Mouse (Mus musculus) heart, embryonic 16.5 days (tissue): ENCODE measurements around the gene Wwox. TPM values are rescaled to one million over a fixed set of nuclear protein-coding genes. Genes with fewer than 3 reads are reported as not detected.

Source experiments
- ATAC-seq: fragments of 200-750 bp; cut with Nextera tagmentation; replicated peaks from 2 replicates; pipeline ENCODE4 v1.8.0; 2017; ENCODE audit warnings: moderate number of reproducible peaks; ENCODE audit not compliant: insufficient read depth, low FRiP score; ENCODE audit errors: extremely low read depth
- H3K27ac ChIP-seq: fragments of 300-500 bp; sonication (generic); 2 replicates; pipeline ENCODE4 v1.5.1; 2014; ENCODE audit warnings: mild to moderate bottlenecking, low read length, control low read depth, moderate library complexity
- H3K27me3 ChIP-seq: fragments of 300-500 bp; sonication (generic); 2 replicates; pipeline ENCODE4 v1.6.1; 2014; ENCODE audit warnings: low read length, mixed read lengths; ENCODE audit not compliant: control insufficient read depth, insufficient read depth
- H3K36me3 ChIP-seq: fragments of 300-500 bp; sonication (generic); 2 replicates; pipeline ENCODE4 v1.6.1; 2014; ENCODE audit not compliant: control insufficient read depth, insufficient read depth
- H3K4me1 ChIP-seq: fragments of 300-500 bp; sonication (generic); 2 replicates; pipeline ENCODE4 v1.6.1; 2014; ENCODE audit warnings: low read length, mixed read lengths; ENCODE audit not compliant: control insufficient read depth, insufficient read depth
- H3K4me2 ChIP-seq: fragments of 300-500 bp; sonication (generic); 2 replicates; pipeline ENCODE4 v1.6.1; 2014; ENCODE audit warnings: low read depth, mild to moderate bottlenecking, control low read depth, low read length
- H3K4me3 ChIP-seq: fragments of 300-500 bp; sonication (generic); 2 replicates; pipeline ENCODE4 v1.5.1; 2014; ENCODE audit warnings: mild to moderate bottlenecking, control low read depth, low read length
- H3K9ac ChIP-seq: fragments of 300-500 bp; sonication (generic); 2 replicates; pipeline ENCODE4 v1.6.1; 2014; ENCODE audit warnings: low read length, control low read depth
- H3K9me3 ChIP-seq: fragments of 300-500 bp; sonication (generic); replicated peaks from 2 replicates; pipeline ENCODE4 v1.6.1; 2016; ENCODE audit warnings: low read length; ENCODE audit not compliant: control insufficient read depth
- WGBS: fragments of 180-500 bp; shearing (Covaris S2); extraction: QIAGEN DNeasy Blood & Tissue Kit; methylation state at CpG from one replicate; pipeline ENCODE4 v1.1.7; 2014; 5-methylcytosine and 5-hydroxymethylcytosine counted together
- polyA plus RNA-seq: library from polyadenylated mRNA; unstranded; fragments of >200 nt; fragmentation: Nextera tagmentation; extraction: Ambion mirVana; gene quantifications from 2 replicates; pipeline ENCODE4 v1.2.1, GENCODE M21; 2015

Gene Wwox
- polyA plus RNA-seq, 1 experiment from 2014 or later = 12.8 TPM

DNA sequence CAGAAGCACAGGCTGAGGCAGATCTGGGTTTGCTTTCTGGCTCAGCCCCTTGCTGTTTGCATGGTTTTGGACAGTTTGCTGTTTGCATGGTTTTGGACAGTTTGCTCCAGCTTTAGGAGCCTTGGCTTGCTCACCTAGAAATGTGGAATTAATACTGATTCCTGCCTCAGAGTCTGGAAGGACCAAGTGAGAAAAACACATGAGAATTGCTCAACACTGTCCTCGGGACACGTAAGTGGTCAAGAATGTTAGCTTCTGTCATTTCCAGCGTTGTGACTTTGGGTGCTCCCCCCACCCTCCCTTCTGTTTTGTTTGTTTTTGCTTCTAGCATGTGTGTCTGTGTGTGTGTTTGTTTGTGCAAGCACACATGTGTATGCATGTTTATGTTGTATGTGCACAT lies 172.6 kb downstream of the Wwox start:
- H3K9ac ChIP-seq = no peak overlapping the region
- no peak overlapping the region for H3K4me3 ChIP-seq
- no peak overlapping the region for H3K27ac ChIP-seq
- no peaks in the 10 kb centered on the region for H3K36me3 ChIP-seq
- no peaks in the 10 kb centered on the region for H3K9me3 ChIP-seq
- WGBS = 83% methylated on average over 3 of the region's 3 CpGs
- no peaks in the 10 kb centered on the region for H3K4me1 ChIP-seq
- H3K4me2 ChIP-seq = no peak overlapping the region
- no peaks in the 10 kb centered on the region for H3K27me3 ChIP-seq
- ATAC-seq = no peak

DNA sequence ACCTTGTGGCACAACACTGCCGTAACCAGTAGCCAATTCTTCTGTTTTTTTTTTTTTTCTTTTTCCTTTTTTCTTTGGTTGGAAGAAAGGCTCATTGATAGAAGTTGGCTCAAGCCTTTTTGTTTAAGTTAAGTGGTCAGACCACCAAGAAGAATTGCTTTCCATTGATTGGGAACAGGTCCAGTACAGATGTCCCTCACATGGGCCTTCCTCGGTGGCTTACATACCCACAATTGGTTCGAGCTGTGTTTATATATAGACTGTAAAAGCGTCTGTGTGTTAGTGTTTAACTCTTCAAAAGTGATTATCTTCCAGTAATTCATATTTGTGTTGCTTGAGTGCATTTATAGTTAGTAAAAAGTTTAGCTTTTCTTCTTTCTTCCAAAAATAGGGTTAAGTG lies 176.0 kb downstream of the Wwox start:
- H3K27me3 ChIP-seq = no peaks in the 10 kb centered on the region
- H3K4me2 ChIP-seq = no peak overlapping the region
- no peak for ATAC-seq
- no peak overlapping the region for H3K4me3 ChIP-seq
- no peak overlapping the region for H3K9ac ChIP-seq
- no peak overlapping the region for H3K27ac ChIP-seq
- peaks cover 3% of the 10 kb centered on the region for H3K4me1 ChIP-seq
- no peaks in the 10 kb centered on the region for H3K36me3 ChIP-seq
- no peaks in the 10 kb centered on the region for H3K9me3 ChIP-seq
- 73% methylated on average over 4 of the region's 4 CpGs for WGBS

DNA sequence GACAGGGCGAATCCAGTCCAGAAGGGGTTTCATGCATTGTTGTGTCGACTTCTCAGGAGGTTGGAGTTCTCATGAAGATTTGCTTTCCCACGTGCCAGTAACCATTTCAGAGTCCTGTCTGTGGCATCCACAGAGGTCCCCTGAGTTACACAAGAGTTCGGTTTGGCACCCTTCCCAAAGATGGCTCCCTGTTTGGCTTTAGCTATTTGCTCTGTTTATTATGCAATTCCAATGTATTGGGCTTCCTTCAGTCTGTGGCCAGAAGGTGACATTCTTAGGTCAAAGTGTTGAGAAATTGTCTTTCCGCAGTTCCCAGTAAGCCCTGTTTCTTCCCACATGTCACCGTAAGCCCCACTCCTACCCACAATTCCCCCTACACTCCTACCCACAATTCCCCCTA lies 176.5 kb downstream of the Wwox start:
- ATAC-seq = no peak
- Histone ChIP-seq H3K9me3 (no peaks in the 10 kb centered on the region), H3K27me3 (no peaks in the 10 kb centered on the region), H3K4me1 (peaks cover 3% of the 10 kb centered on the region), H3K36me3 (no peaks in the 10 kb centered on the region), H3K4me3 (no peak overlapping the region), H3K9ac (no peak overlapping the region), H3K4me2 (no peak overlapping the region), H3K27ac (no peak overlapping the region)
- WGBS = 81% methylated on average over 6 of the region's 6 CpGs

- no peaks in the 10 kb centered on the region for H3K36me3 ChIP-seq
- WGBS = 28% methylated on average over 9 of the region's 9 CpGs
- no peaks in the 10 kb centered on the region for H3K9me3 ChIP-seq
- no peak; the same call in 1 of the 2 replicates for ATAC-seq
- H3K9ac ChIP-seq = no peak overlapping the region
- no peaks in the 10 kb centered on the region for H3K27me3 ChIP-seq
- no peak overlapping the region for H3K4me3 ChIP-seq
- H3K4me1 ChIP-seq = peaks cover 3% of the 10 kb centered on the region
- H3K27ac ChIP-seq = no peak overlapping the region
- H3K4me2 ChIP-seq = no peak overlapping the region; the same call in 1 of the 2 replicates
Observed at GRCm38 (mm10) chr8:114618908-114619508, 179.6 kb downstream of the Wwox start.

DNA sequence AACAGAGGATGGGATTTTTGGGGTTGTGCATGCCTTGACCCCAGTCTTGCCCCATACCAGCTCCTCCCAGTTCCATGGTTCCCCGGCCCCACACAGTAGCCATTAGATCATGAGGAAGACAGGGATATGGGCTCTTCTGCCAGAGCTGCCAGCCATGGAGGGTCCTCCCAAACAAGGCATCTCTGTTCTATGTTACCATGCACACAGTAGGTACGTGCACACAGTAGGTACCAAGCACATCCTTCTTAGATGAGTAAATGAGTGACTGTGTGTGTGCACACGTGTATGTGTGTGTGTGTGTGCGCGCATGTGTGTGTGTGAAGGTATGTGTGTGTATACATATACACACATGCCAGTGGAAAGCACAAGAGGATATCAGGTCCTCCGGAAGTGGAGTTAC lies 185.9 kb downstream of the Wwox start:
- ATAC-seq = no peak
- Histone ChIP-seq H3K9ac (no peak overlapping the region), H3K9me3 (no peaks in the 10 kb centered on the region), H3K27me3 (no peaks in the 10 kb centered on the region), H3K4me2 (no peak overlapping the region), H3K4me3 (no peak overlapping the region), H3K36me3 (no peaks in the 10 kb centered on the region), H3K27ac (no peak overlapping the region), H3K4me1 (no peaks in the 10 kb centered on the region)
- 90% methylated on average over 6 of the region's 6 CpGs for WGBS

GRCm38 (mm10) chr8:114626897-114627296 lies 187.4 kb downstream of the Wwox start:
- WGBS = 85% methylated on average over 9 of the region's 9 CpGs
- H3K36me3 ChIP-seq = no peaks in the 10 kb centered on the region
- H3K27me3 ChIP-seq = no peaks in the 10 kb centered on the region
- H3K9ac ChIP-seq = no peak overlapping the region
- no peak for ATAC-seq
- no peaks in the 10 kb centered on the region for H3K9me3 ChIP-seq
- H3K4me2 ChIP-seq = no peak overlapping the region
- no peak overlapping the region for H3K4me3 ChIP-seq
- H3K4me1 ChIP-seq = no peaks in the 10 kb centered on the region
- no peak overlapping the region for H3K27ac ChIP-seq

DNA sequence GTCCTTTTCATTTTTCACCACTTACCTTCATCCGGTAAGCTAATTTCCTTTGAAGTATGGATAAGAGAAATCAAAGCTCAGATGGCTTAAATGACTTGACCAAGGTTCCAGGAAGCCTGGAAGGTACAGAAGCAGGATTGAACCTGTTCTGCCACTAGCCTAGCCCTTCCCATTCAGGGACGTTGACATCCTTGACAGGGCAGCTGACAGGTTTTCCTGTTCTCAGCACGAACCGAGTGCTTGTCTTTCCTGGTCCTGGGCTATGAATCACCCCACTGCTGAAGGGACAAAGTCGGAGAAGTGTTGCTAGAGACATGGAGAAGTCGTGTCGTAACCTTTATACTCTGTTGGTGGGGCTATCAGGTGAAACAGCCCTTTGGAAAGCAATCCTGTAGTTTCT lies 190.3 kb downstream of the Wwox start:
- Histone ChIP-seq H3K27me3 (no peaks in the 10 kb centered on the region), H3K4me2 (no peak overlapping the region), H3K4me3 (no peak overlapping the region), H3K9ac (no peak overlapping the region), H3K36me3 (no peaks in the 10 kb centered on the region), H3K4me1 (no peaks in the 10 kb centered on the region), H3K27ac (no peak overlapping the region), H3K9me3 (no peaks in the 10 kb centered on the region)
- 58% methylated on average over 7 of the region's 7 CpGs for WGBS
- ATAC-seq = no peak

DNA sequence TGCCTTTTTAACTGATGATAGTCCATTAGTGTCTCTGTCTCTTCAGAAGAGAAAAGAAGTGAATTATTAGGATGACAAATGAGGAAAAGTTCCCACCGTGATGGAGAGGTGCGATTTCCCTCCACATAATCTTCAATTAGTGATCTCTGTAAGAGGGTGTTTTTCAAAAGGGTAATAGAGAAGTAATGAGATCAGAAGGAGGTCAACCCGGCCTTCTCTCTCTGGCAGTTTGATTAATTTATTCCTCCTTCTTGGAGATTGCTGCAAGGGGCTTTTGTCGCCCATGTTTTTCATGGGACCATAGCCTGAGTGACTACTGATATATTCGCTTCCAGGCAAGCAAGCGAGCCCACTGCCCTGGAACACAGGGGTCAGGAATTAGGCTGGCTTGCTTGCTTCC lies 191.6 kb downstream of the Wwox start:
- WGBS = 71% methylated on average over 6 of the region's 6 CpGs
- H3K27me3 ChIP-seq = no peaks in the 10 kb centered on the region
- no peak overlapping the region for H3K27ac ChIP-seq
- H3K9ac ChIP-seq = no peak overlapping the region
- H3K36me3 ChIP-seq = no peaks in the 10 kb centered on the region
- no peaks in the 10 kb centered on the region for H3K4me1 ChIP-seq
- ATAC-seq = no peak
- H3K4me3 ChIP-seq = no peak overlapping the region
- H3K4me2 ChIP-seq = no peak overlapping the region
- H3K9me3 ChIP-seq = no peaks in the 10 kb centered on the region

DNA sequence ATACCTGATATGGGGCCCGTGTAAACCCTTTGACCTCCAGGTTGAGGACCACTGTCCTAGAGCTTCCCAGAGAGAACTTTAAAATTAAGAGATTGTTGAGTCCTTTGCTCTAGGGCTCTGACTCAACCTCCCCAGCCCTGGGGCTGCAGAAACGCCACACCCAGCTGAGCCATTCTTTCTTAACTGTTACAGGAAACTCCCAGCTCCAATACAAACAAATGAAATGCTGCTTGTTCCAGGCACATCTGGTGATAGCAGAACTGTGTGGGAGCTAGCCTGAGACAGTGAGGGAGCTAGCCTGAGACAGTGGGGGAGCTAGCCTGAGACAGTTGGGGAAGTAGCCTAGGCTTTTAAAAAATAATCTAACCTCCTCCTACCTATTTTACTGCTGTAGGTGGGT lies 194.7 kb downstream of the Wwox start:
- no peak for ATAC-seq
- Histone ChIP-seq H3K9me3 (no peaks in the 10 kb centered on the region), H3K4me1 (no peaks in the 10 kb centered on the region), H3K4me2 (no peak overlapping the region), H3K27ac (no peak overlapping the region), H3K9ac (no peak overlapping the region), H3K4me3 (no peak overlapping the region), H3K36me3 (no peaks in the 10 kb centered on the region), H3K27me3 (no peaks in the 10 kb centered on the region)
- WGBS = 67% methylated on average over 2 of the region's 2 CpGs
